Mouse (Mus musculus) small intestine, adult 2 months (tissue): ENCODE data around the gene Atf7ip2. TPM values are rescaled to one million over a fixed set of nuclear protein-coding genes. Genes with fewer than 3 reads are reported as not detected.
A peak's percentile ranks its signal among the peaks of the same experiment; 100 is the strongest.
"Not testable (repeated sequence)": the region's sequence is repeated elsewhere in the genome, so short reads cannot be mapped to it uniquely, and the experiment has no call there.

ENCODE experiments used
- H3K27ac ChIP-seq: fragments of 200-500 bp; 2 replicates; pipeline ENCODE4 v1.5.1; 2012; ENCODE audit warnings: low read depth, low read length, control low read depth, inconsistent platforms; ENCODE audit not compliant: insufficient read depth
- H3K27me3 ChIP-seq: fragments of 200-500 bp; 2 replicates; pipeline ENCODE4 v1.6.1; 2012; ENCODE audit warnings: mild to moderate bottlenecking, moderate library complexity, low read length, inconsistent platforms; ENCODE audit not compliant: control insufficient read depth, insufficient read depth
- H3K36me3 ChIP-seq: fragments of 200-500 bp; 2 replicates; pipeline ENCODE4 v1.6.1; 2012; ENCODE audit warnings: mild to moderate bottlenecking, low read length, control low read depth, inconsistent platforms; ENCODE audit not compliant: control insufficient read depth, insufficient read depth
- H3K4me1 ChIP-seq: fragments of 200-500 bp; 2 replicates; pipeline ENCODE4 v1.6.1; 2012; ENCODE audit warnings: low read length, inconsistent platforms, mixed read lengths; ENCODE audit not compliant: control insufficient read depth, insufficient read depth, insufficient read length
- H3K4me3 ChIP-seq: fragments of 200-500 bp; 2 replicates; pipeline ENCODE4 v1.5.1; 2012; ENCODE audit warnings: low read depth, mild to moderate bottlenecking, control low read depth, inconsistent platforms, low read length, moderate library complexity
- CTCF ChIP-seq: fragments of 200-500 bp; IDR thresholded peaks from 2 replicates; pipeline ENCODE4 v1.5.1; 2012; ENCODE audit warnings: low read depth, mild to moderate bottlenecking, control low read depth, inconsistent platforms, low read length, moderate library complexity, mixed read lengths; ENCODE audit not compliant: insufficient replicate concordance, insufficient read length; ENCODE audit errors: extremely low read depth
- POLR2A ChIP-seq: fragments of 200-500 bp; IDR thresholded peaks from 2 replicates; pipeline ENCODE4 v1.6.1; 2012; ENCODE audit warnings: low read depth, mild to moderate bottlenecking, control low read depth, inconsistent platforms, low read length, moderate library complexity
- WGBS: fragments of 180-500 bp; shearing (Covaris S2); methylation state at CpG from one replicate; pipeline ENCODE4 v1.1.7; 2018; 5-methylcytosine and 5-hydroxymethylcytosine counted together
- polyA plus RNA-seq: library from polyadenylated mRNA; depleted of rRNA; stranded (reverse); fragments of >200 nt; gene quantifications from 2 replicates; pipeline ENCODE4 v1.2.3, GENCODE M21; 2012

The Atf7ip2 gene
- polyA plus RNA-seq, 1 experiment: 0.13 TPM

DNA sequence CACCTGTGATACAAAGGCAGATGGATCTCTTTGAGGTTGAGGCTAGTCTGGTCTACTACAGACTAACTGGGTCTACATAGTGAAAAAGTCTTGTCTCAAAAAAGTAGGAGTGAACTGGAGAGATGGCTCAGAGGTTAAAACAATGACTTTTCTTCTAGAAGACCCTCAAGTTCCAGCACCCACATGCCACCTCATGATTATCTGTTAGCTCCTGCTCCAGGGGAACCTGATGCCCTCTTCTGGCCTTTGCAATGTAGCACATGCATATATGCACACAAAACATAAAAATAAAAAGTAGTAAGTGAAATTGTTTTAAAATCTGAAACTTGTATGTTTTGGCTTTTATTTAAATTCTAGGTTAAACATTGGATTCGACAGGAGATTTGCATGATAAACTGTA, 16.3 kb downstream of the Atf7ip2 start:
- no peak for TF ChIP-seq CTCF
- no peak for TF ChIP-seq POLR2A
- WGBS: 82% methylated on average over 1 of the region's 1 CpGs
- Histone ChIP-seq H3K36me3 (no peaks in the 10 kb centered on the region), H3K4me1 (no peaks in the 10 kb centered on the region), H3K4me3 (no peak overlapping the region), H3K27me3 (no peaks in the 10 kb centered on the region; the same call in 1 of the 2 replicates), H3K27ac (no peak overlapping the region)

DNA sequence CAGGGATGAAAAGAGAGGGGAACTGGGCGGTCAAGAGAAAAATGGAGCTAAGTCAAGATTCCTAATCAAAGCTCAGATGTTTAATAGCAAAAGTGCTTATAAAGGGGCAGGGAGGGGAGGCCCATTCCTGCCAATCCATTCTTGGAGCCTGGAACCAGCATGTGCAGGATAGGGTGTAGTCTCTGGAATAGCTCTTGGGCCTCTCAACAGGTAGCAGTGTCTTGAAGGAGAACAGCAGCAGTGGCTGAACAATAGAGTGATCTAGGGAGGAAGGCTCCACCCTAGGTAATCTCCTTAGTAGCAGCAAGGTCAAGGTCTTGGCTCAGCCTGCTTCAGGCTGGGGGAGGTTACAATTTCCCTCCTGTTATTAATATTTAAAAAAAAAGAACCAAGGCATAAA, 23.9 kb downstream of the Atf7ip2 start:
- not testable (repeated sequence) for H3K27me3 ChIP-seq, H3K27ac ChIP-seq, H3K36me3 ChIP-seq, H3K4me3 ChIP-seq, H3K4me1 ChIP-seq
- 86% methylated on average over 1 of the region's 1 CpGs for WGBS

DNA sequence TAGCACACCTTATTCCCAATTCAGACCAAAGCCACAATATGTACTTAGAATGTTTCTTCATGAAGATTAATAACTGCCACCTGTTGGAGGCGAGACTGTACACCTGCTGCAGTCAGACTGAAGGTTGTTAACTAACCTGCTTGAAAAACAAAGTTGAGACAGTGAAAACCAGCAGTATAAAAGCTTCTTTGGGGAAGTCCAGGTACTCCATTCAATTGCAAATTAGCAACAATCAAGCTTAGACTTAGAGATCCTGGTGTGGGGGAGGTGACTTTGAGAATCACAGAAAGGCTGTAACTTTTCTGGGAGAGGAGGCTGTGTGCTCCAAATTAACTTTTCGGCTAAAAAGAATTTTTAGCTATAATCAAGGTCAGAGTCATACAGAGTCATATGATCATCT, 24.5 kb downstream of the Atf7ip2 start:
- not testable (repeated sequence) for H3K36me3 ChIP-seq, H3K4me1 ChIP-seq, H3K27me3 ChIP-seq, H3K4me3 ChIP-seq, H3K27ac ChIP-seq
- WGBS: 87% methylated on average over 2 of the region's 2 CpGs

DNA sequence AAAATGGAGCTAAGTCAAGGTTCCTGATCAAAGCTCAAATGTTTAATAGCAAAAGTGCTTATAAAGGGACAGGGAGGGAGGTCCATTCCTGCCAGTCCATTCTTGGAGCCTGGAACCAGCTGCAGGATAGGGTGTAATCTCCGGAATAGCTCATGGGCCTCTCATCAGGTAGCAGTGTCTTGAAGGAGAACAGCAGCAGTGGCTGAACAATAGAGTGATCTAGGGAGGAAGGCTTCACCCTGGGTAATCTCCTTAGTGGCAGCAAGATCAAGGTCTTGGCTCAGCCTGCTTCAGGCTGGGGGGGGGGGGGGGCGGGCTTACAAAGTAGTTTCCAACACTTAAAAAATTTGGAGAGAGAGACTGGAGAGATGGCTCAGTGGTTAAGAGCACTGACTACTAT, 34.8 kb downstream of the Atf7ip2 start:
- no peak overlapping the region for H3K4me3 ChIP-seq
- H3K36me3 ChIP-seq: no peaks in the 10 kb centered on the region
- no peaks in the 10 kb centered on the region for H3K4me1 ChIP-seq
- WGBS: 69% methylated on average over 2 of the region's 2 CpGs
- no peaks in the 10 kb centered on the region for H3K27me3 ChIP-seq
- TF ChIP-seq POLR2A (no peak), CTCF (no peak)
- no peak overlapping the region for H3K27ac ChIP-seq

DNA sequence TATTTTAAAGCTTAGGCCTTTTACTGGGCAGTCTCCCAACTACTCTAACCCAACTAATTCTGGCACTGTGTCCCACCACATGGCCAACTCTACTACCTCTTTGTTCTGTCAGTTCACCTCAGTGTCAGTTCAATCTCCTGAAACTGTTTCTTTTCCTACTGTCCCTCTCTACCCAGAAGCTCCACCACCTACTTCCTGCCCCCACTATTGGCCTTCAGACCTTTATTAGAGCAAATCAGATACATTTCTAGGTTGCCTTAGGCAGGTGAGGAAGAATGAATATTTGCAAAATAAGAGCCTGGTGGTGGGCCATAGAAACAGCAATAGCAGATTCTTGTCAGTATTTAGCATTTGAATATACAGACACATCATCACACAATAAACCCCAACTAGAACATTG, 44.1 kb downstream of the Atf7ip2 start:
- Histone ChIP-seq H3K4me1 (no peaks in the 10 kb centered on the region), H3K27ac (no peak overlapping the region), H3K27me3 (no peaks in the 10 kb centered on the region), H3K36me3 (no peaks in the 10 kb centered on the region), H3K4me3 (no peak overlapping the region)
- TF ChIP-seq CTCF (no peak), POLR2A (no peak)

DNA sequence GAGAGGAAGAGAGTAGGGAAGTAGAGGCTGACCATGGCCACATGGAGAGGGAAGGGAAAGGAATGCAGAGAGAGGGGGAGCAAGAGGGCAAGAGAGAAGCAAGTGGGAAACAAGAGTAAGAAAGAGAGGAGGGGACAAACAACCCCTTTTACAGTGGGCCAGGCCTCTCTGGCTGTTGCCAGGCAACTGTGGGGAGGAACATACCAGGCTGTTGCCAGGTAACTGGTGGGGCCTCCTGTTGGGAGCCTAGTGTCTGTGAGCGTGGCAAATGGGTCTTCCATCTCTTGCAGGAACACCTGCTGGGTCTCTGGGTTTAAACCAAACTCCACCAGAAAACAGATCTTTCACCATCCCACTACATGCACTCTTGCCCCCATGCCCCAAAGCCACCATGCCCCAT, 61.5 kb downstream of the Atf7ip2 start:
- Histone ChIP-seq H3K36me3 (no peaks in the 10 kb centered on the region), H3K4me3 (no peak overlapping the region), H3K27me3 (no peaks in the 10 kb centered on the region), H3K27ac (no peak overlapping the region), H3K4me1 (no peaks in the 10 kb centered on the region)
- WGBS: 53% methylated on average over 1 of the region's 1 CpGs
- TF ChIP-seq CTCF: no peak

DNA sequence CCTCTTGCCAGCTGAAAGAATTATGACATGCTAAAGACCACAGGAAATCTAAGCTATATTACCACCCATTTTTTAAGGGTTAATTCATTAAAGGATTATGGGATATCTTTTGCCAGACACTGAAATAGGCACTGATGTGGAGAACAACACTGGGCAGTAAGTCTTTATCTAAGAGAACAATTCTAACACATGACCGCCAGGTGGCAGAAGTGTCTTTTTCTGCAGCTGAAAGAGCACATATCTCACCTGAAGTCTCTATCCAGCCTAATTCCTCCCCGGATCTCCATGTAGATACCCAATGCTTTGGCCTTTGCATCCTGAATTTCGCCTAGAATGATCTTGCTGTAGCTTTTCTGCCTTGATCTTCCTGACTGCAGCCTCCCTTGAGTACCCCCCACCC, 79.7 kb downstream of the Atf7ip2 start:
- Histone ChIP-seq H3K4me3 (no peak overlapping the region), H3K27me3 (no peaks in the 10 kb centered on the region), H3K27ac (no peak overlapping the region), H3K36me3 (no peaks in the 10 kb centered on the region), H3K4me1 (peaks cover 2% of the 10 kb centered on the region; the same call in 1 of the 2 replicates)
- 10% methylated on average over 3 of the region's 3 CpGs for whole genome bisulfite sequencing
- TF ChIP-seq CTCF (0 out of 2 replicates have a peak, but pooled peaks have one; percentile 14), POLR2A (no peak)

DNA sequence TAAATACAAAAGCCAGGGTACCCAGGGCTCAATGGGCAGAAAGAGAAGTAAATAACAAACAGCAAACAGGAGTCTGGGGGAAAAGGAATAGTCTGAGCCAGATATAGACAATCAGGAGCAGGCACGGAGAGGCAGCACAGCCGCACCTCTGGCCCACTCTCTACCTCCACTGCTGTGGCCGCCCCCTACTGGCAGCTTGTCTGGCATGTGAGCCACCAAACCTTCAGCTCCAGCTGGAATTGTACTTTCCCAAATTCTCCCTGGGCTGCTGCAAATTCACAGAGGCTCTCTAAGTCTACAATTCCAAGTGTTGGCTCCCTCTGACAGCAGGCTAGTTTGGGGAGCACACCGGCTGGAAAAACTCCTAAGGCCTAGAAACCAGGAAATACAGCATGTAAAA, 82.0 kb downstream of the Atf7ip2 start:
- TF ChIP-seq POLR2A (no peak), CTCF (peak; percentile 61; the same call in 1 of the 2 replicates)
- no peak overlapping the region for H3K27ac ChIP-seq
- H3K27me3 ChIP-seq: no peaks in the 10 kb centered on the region
- WGBS: 54% methylated on average over 4 of the region's 4 CpGs
- no peak overlapping the region for H3K4me3 ChIP-seq
- H3K36me3 ChIP-seq: no peaks in the 10 kb centered on the region
- H3K4me1 ChIP-seq: peaks cover 4% of the 10 kb centered on the region; the same call in 1 of the 2 replicates

DNA sequence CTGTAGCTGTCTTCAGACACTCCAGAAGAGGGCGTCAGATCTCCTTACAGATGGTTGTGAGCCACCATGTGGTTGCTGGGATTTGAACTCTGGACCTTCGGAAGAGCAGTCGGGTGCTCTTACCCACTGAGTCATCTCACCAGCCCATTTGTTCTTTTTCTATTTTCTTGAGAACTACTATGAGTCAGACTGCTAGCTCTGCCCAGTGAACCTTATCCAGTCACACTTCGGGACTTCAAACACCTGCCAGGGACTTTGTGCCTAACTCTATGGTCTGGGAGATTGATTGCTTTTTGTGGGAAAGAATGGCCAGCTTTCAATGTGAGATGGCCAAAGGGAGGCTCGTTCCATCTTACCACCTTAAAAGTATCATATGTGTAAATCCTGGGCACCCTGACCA, 84.3 kb downstream of the Atf7ip2 start:
- H3K27me3 ChIP-seq, H3K4me3 ChIP-seq, H3K4me1 ChIP-seq, H3K36me3 ChIP-seq: not testable (repeated sequence)
- WGBS: 28% methylated on average over 5 of the region's 5 CpGs
- H3K27ac ChIP-seq: peak overlapping the region; percentile 35; the same call in 1 of the 2 replicates
